Mouse (Mus musculus) spleen, postnatal 14 days (tissue): ENCODE data around the gene Hps3.

Experiments used
- DNase-seq, 2 experiments: peaks; one replicate each; pipeline ENCODE4 v3.0.0; 2021 to 2022; ENCODE audit warnings: low spot score in 2 of 2

The Hps3 gene

DNA sequence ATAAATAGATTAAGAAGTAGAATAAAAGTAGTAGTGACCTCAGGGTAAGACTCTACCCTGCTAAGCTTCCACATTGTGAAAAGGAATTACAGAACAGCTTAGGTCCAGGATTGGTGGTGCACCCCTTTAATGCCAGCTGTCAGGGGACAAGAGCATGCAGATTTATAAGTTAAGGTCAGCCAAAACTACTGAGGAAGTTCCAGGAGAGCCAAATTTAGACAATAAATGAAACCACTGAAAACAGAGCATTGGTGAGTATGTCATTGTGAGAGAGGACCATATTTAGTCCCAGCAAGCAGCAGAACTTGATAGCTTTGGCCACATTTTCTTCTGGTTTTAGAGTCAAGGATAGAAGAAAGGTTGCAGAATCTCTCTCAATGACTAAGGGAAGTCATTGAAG, 86.6 kb downstream of the Hps3 start:
- DNase-seq = no peak
